Mouse (Mus musculus): Measurements from ENCODE around the gene Shroom3. TPM values are rescaled to one million over a fixed set of nuclear protein-coding genes. Genes with fewer than 3 reads are reported as not detected.

Gene Shroom3
- polyA plus RNA-seq, 1 experiment from 2014 or later, result 1.1 TPM

- Histone ChIP-seq H3K9me3 (replicated peaks; ENCODE audit: control insufficient read depth, low read length, poor library complexity, severe bottlenecking) (no peaks in the 10 kb centered on the region), H3K9ac (ENCODE audit: low read depth, low read length) (no peak overlapping the region), H3K27ac (ENCODE audit: low read length) (no peak overlapping the region), H3K4me3 (ENCODE audit: low read depth, low read length) (no peak overlapping the region), H3K4me1 (ENCODE audit: control insufficient read depth, insufficient read depth, low read length) (no peaks in the 10 kb centered on the region), H3K27me3 (ENCODE audit: control insufficient read depth, insufficient read depth, low read depth, low read length) (no peaks in the 10 kb centered on the region), H3K4me2 (ENCODE audit: low read length) (no peak overlapping the region), H3K36me3 (ENCODE audit: control insufficient read depth, insufficient read depth, low read length) (no peaks in the 10 kb centered on the region)
- 78% methylated on average over 8 of the region's 8 CpGs for WGBS
- ATAC-seq, result no peak
Measured at GRCm38 (mm10) chr5:92710779-92711178, 27.5 kb downstream of the Shroom3 start.

- Histone ChIP-seq H3K27me3 (ENCODE audit: control insufficient read depth, insufficient read depth, low read depth, low read length) (no peaks in the 10 kb centered on the region), H3K9ac (ENCODE audit: low read depth, low read length) (no peak overlapping the region), H3K27ac (ENCODE audit: low read length) (no peak overlapping the region), H3K4me1 (ENCODE audit: control insufficient read depth, insufficient read depth, low read length) (no peaks in the 10 kb centered on the region), H3K4me3 (ENCODE audit: low read depth, low read length) (no peak overlapping the region), H3K9me3 (replicated peaks; ENCODE audit: control insufficient read depth, low read length, poor library complexity, severe bottlenecking) (no peaks in the 10 kb centered on the region), H3K4me2 (ENCODE audit: low read length) (no peak overlapping the region), H3K36me3 (ENCODE audit: control insufficient read depth, insufficient read depth, low read length) (no peaks in the 10 kb centered on the region)
- 69% methylated on average over 5 of the region's 5 CpGs for WGBS
- ATAC-seq, result no peak
Measured at GRCm38 (mm10) chr5:92711666-92712290, 28.5 kb downstream of the Shroom3 start.

- H3K27me3 ChIP-seq (ENCODE audit: control insufficient read depth, insufficient read depth, low read depth, low read length), result no peaks in the 10 kb centered on the region
- ATAC-seq, result no peak
- no peaks in the 10 kb centered on the region for H3K4me1 ChIP-seq (ENCODE audit: control insufficient read depth, insufficient read depth, low read length)
- WGBS, result 82% methylated on average over 5 of the region's 5 CpGs
- H3K9me3 ChIP-seq (replicated peaks; ENCODE audit: control insufficient read depth, low read length, poor library complexity, severe bottlenecking), result no peaks in the 10 kb centered on the region
- no peak overlapping the region for H3K4me3 ChIP-seq (ENCODE audit: low read depth, low read length)
- H3K9ac ChIP-seq (ENCODE audit: low read depth, low read length), result no peak overlapping the region
- H3K36me3 ChIP-seq (ENCODE audit: control insufficient read depth, insufficient read depth, low read length), result no peaks in the 10 kb centered on the region
- no peak overlapping the region for H3K27ac ChIP-seq (ENCODE audit: low read length)
- H3K4me2 ChIP-seq (ENCODE audit: low read length), result no peak overlapping the region
Measured at GRCm38 (mm10) chr5:92712621-92713395, 29.6 kb downstream of the Shroom3 start.

- H3K36me3 ChIP-seq (ENCODE audit: control insufficient read depth, insufficient read depth, low read length), result no peaks in the 10 kb centered on the region
- H3K9me3 ChIP-seq (replicated peaks; ENCODE audit: control insufficient read depth, low read length, poor library complexity, severe bottlenecking), result no peaks in the 10 kb centered on the region
- no peak overlapping the region for H3K4me3 ChIP-seq (ENCODE audit: low read depth, low read length)
- H3K4me2 ChIP-seq (ENCODE audit: low read length), result no peak overlapping the region
- H3K9ac ChIP-seq (ENCODE audit: low read depth, low read length), result no peak overlapping the region
- no peak overlapping the region for H3K27ac ChIP-seq (ENCODE audit: low read length)
- WGBS, result 94% methylated on average over 2 of the region's 2 CpGs
- H3K4me1 ChIP-seq (ENCODE audit: control insufficient read depth, insufficient read depth, low read length), result no peaks in the 10 kb centered on the region
- H3K27me3 ChIP-seq (ENCODE audit: control insufficient read depth, insufficient read depth, low read depth, low read length), result no peaks in the 10 kb centered on the region
- no peak for ATAC-seq
Measured at GRCm38 (mm10) chr5:92714886-92715285, 31.7 kb downstream of the Shroom3 start.

- Histone ChIP-seq H3K36me3 (ENCODE audit: control insufficient read depth, insufficient read depth, low read length) (no peaks in the 10 kb centered on the region), H3K4me1 (ENCODE audit: control insufficient read depth, insufficient read depth, low read length) (no peaks in the 10 kb centered on the region), H3K9me3 (replicated peaks; ENCODE audit: control insufficient read depth, low read length, poor library complexity, severe bottlenecking) (no peaks in the 10 kb centered on the region), H3K4me3 (ENCODE audit: low read depth, low read length) (no peak overlapping the region), H3K4me2 (ENCODE audit: low read length) (no peak overlapping the region), H3K9ac (ENCODE audit: low read depth, low read length) (no peak overlapping the region), H3K27me3 (ENCODE audit: control insufficient read depth, insufficient read depth, low read depth, low read length) (no peaks in the 10 kb centered on the region), H3K27ac (ENCODE audit: low read length) (no peak overlapping the region)
- ATAC-seq, result no peak
- 34% methylated on average over 11 of the region's 11 CpGs for WGBS
Measured at GRCm38 (mm10) chr5:92715319-92715718, 32.1 kb downstream of the Shroom3 start.

GRCm38 (mm10) chr5:92715890-92716289 lies 32.7 kb downstream of the Shroom3 start:
- no peak overlapping the region for H3K27ac ChIP-seq (ENCODE audit: low read length)
- H3K4me2 ChIP-seq (ENCODE audit: low read length), result no peak overlapping the region
- no peaks in the 10 kb centered on the region for H3K27me3 ChIP-seq (ENCODE audit: control insufficient read depth, insufficient read depth, low read depth, low read length)
- H3K4me1 ChIP-seq (ENCODE audit: control insufficient read depth, insufficient read depth, low read length), result no peaks in the 10 kb centered on the region
- H3K4me3 ChIP-seq (ENCODE audit: low read depth, low read length), result no peak overlapping the region
- no peak for ATAC-seq
- no peaks in the 10 kb centered on the region for H3K36me3 ChIP-seq (ENCODE audit: control insufficient read depth, insufficient read depth, low read length)
- H3K9me3 ChIP-seq (replicated peaks; ENCODE audit: control insufficient read depth, low read length, poor library complexity, severe bottlenecking), result no peaks in the 10 kb centered on the region
- no peak overlapping the region for H3K9ac ChIP-seq (ENCODE audit: low read depth, low read length)
- 87% methylated on average over 2 of the region's 2 CpGs for WGBS

- no peak overlapping the region for H3K4me2 ChIP-seq (ENCODE audit: low read length)
- no peak overlapping the region for H3K4me3 ChIP-seq (ENCODE audit: low read depth, low read length)
- H3K27ac ChIP-seq (ENCODE audit: low read length), result no peak overlapping the region
- H3K27me3 ChIP-seq (ENCODE audit: control insufficient read depth, insufficient read depth, low read depth, low read length), result no peaks in the 10 kb centered on the region
- ATAC-seq, result no peak
- no peak overlapping the region for H3K9ac ChIP-seq (ENCODE audit: low read depth, low read length)
- no peaks in the 10 kb centered on the region for H3K4me1 ChIP-seq (ENCODE audit: control insufficient read depth, insufficient read depth, low read length)
- H3K9me3 ChIP-seq (replicated peaks; ENCODE audit: control insufficient read depth, low read length, poor library complexity, severe bottlenecking), result no peaks in the 10 kb centered on the region
- no peaks in the 10 kb centered on the region for H3K36me3 ChIP-seq (ENCODE audit: control insufficient read depth, insufficient read depth, low read length)
- 89% methylated on average over 3 of the region's 3 CpGs for WGBS
Measured at GRCm38 (mm10) chr5:92717666-92718360, 34.6 kb downstream of the Shroom3 start.

- no peaks in the 10 kb centered on the region for H3K4me1 ChIP-seq (ENCODE audit: control insufficient read depth, insufficient read depth, low read length)
- no peaks in the 10 kb centered on the region for H3K36me3 ChIP-seq (ENCODE audit: control insufficient read depth, insufficient read depth, low read length)
- no peak for ATAC-seq
- H3K27ac ChIP-seq (ENCODE audit: low read length), result no peak overlapping the region
- H3K27me3 ChIP-seq (ENCODE audit: control insufficient read depth, insufficient read depth, low read depth, low read length), result no peaks in the 10 kb centered on the region
- H3K4me3 ChIP-seq (ENCODE audit: low read depth, low read length), result no peak overlapping the region
- no peaks in the 10 kb centered on the region for H3K9me3 ChIP-seq (replicated peaks; ENCODE audit: control insufficient read depth, low read length, poor library complexity, severe bottlenecking)
- no peak overlapping the region for H3K9ac ChIP-seq (ENCODE audit: low read depth, low read length)
- no peak overlapping the region for H3K4me2 ChIP-seq (ENCODE audit: low read length)
- 85% methylated on average over 3 of the region's 3 CpGs for WGBS
Measured at GRCm38 (mm10) chr5:92718856-92719255, 35.6 kb downstream of the Shroom3 start.

- Histone ChIP-seq H3K27ac (ENCODE audit: low read length) (no peak overlapping the region), H3K4me1 (ENCODE audit: control insufficient read depth, insufficient read depth, low read length) (no peaks in the 10 kb centered on the region), H3K27me3 (ENCODE audit: control insufficient read depth, insufficient read depth, low read depth, low read length) (no peaks in the 10 kb centered on the region), H3K9me3 (replicated peaks; ENCODE audit: control insufficient read depth, low read length, poor library complexity, severe bottlenecking) (no peaks in the 10 kb centered on the region), H3K36me3 (ENCODE audit: control insufficient read depth, insufficient read depth, low read length) (no peaks in the 10 kb centered on the region), H3K9ac (ENCODE audit: low read depth, low read length) (no peak overlapping the region), H3K4me3 (ENCODE audit: low read depth, low read length) (no peak overlapping the region), H3K4me2 (ENCODE audit: low read length) (no peak overlapping the region)
- 94% methylated on average over 8 of the region's 8 CpGs for WGBS
- ATAC-seq, result no peak
Measured at GRCm38 (mm10) chr5:92721610-92722009, 38.4 kb downstream of the Shroom3 start.
